Comparison of ENCODE assay signal across 8 mouse cellular contexts in the genomic region with DNA sequence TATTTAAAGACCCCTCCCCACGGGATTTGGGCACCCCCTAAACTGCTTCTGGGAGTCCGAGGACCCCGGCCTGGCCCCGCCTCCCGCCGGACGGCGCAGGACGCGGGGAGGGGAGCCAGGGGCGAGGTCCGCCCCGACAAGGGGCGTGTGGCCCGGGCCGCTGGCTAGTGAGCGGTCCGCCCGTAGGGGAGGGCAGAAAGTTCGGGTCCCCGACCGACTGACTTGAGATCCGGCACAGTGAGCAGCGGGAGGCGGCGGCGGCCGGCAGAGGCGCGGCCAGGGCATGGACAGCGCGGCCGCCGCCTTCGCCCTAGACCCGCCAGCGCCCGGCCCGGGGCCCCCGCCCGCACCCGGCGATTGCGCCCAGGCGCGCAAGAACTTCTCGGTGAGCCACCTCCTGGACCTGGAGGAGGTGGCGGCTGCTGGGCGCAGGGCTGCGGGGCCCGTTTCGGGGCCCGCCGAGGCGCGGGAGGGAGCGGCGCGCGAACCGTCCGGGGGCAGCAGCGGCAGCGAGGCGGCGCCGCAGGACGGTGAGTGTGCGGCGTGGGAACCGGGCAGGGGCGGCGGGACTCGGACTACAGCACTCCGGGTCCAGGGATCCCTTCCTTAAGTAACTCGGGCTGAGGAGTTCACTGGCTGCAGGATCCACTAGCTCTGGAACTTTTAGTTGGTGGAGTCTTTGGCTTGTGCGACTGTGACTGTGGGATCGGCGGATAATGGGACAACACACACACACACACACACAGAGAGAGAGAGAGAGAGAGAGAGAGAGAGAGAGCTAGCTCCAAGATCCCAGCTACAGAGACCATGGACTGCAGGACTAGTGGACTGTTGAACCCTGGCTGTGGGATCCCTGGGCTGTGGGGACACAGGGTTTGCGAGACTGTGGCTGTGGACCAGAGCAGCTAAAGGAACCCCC. TPM values are rescaled to one million over a fixed set of nuclear protein-coding genes. Genes with fewer than 3 reads are reported as not detected.
DNase-seq lines count a peak whose midpoint lies in the region; ATAC-seq and TF ChIP-seq lines count a peak whose summit lies in the region.

No protein-coding gene starts in this region.

- H3K9me3 ChIP-seq in forebrain, embryonic 10.5 days = no peaks in the 10 kb centered on the region
- no peaks in the 10 kb centered on the region for H3K9me3 ChIP-seq in intestine, postnatal 0 days (ENCODE audit: control insufficient read depth)
- H3K9me3 ChIP-seq in midbrain, embryonic 12.5 days = no peaks in the 10 kb centered on the region

- peak; percentile 41 for DNase-seq in ovary, postnatal 36 days (ENCODE audit: low spot score)
- no peak for DNase-seq in ovary, postnatal 10 days (ENCODE audit: low spot score)
- DNase-seq in forebrain, embryonic 10.5 days (ENCODE audit: extremely low spot score, low spot score) = no peak
- no peak for DNase-seq in cerebellum, postnatal 14 days
- no peak for DNase-seq in frontal cortex, adult 2 months (ENCODE audit: extremely low spot score in 1 of 2, low spot score in 1 of 2)
- DNase-seq in right cerebral cortex, adult 18-20 months = no peak

- H3K27me3 ChIP-seq in forebrain, embryonic 10.5 days (ENCODE audit: poor library complexity, severe bottlenecking) = peaks cover 50% of the 10 kb centered on the region
- peaks cover 47% of the 10 kb centered on the region for H3K27me3 ChIP-seq in intestine, postnatal 0 days (replicated peaks; ENCODE audit: control insufficient read depth, insufficient read depth, low read length)
- peaks cover 49% of the 10 kb centered on the region for H3K27me3 ChIP-seq in midbrain, embryonic 12.5 days

- H3K4me2 ChIP-seq in intestine, postnatal 0 days (replicated peaks; ENCODE audit: low read depth) = peak overlapping the region; percentile 75
- peak overlapping the region; percentile 79 for H3K4me2 ChIP-seq in midbrain, embryonic 12.5 days (replicated peaks)

- peak; percentile 37; the same call in 1 of the 2 replicates for ATAC-seq in intestine, postnatal 0 days
- no peak for ATAC-seq in midbrain, embryonic 12.5 days (ENCODE audit: low FRiP score, low read depth)

- under 1% methylated on average over 80 of the region's 80 CpGs for WGBS in forebrain, embryonic 10.5 days
- WGBS in intestine, postnatal 0 days = 3% methylated on average over 75 of the region's 80 CpGs
- under 1% methylated on average over 56 of the region's 80 CpGs for WGBS in midbrain, embryonic 12.5 days

- H3K36me3 ChIP-seq in forebrain, embryonic 10.5 days (replicated peaks) = no peaks in the 10 kb centered on the region
- H3K36me3 ChIP-seq in intestine, postnatal 0 days (ENCODE audit: control insufficient read depth, insufficient read depth) = no peaks in the 10 kb centered on the region
- no peaks in the 10 kb centered on the region for H3K36me3 ChIP-seq in midbrain, embryonic 12.5 days

- peak overlapping the region; percentile 34; the same call in 1 of the 2 replicates for H3K9ac ChIP-seq in intestine, postnatal 0 days (ENCODE audit: low read depth, low read length)
- peak overlapping the region; percentile 54 for H3K9ac ChIP-seq in midbrain, embryonic 12.5 days (replicated peaks)

- peak; percentile 35 for TF ChIP-seq CTCF in intestine, postnatal 0 days (IDR thresholded peaks at IDR 0.05; ENCODE audit: low read depth)

- peak overlapping the region; percentile 87 for H3K27ac ChIP-seq in forebrain, embryonic 10.5 days
- no peak overlapping the region for H3K27ac ChIP-seq in intestine, postnatal 0 days (ENCODE audit: low read depth, low read length)
- no peak overlapping the region for H3K27ac ChIP-seq in midbrain, embryonic 12.5 days (replicated peaks)

- peak overlapping the region; percentile 83 for H3K4me3 ChIP-seq in forebrain, embryonic 10.5 days
- peak overlapping the region; percentile 53 for H3K4me3 ChIP-seq in intestine, postnatal 0 days (ENCODE audit: low read depth, low read length)
- H3K4me3 ChIP-seq in midbrain, embryonic 12.5 days = peak overlapping the region; percentile 52

- peaks cover 43% of the 10 kb centered on the region for H3K4me1 ChIP-seq in forebrain, embryonic 10.5 days
- H3K4me1 ChIP-seq in intestine, postnatal 0 days (replicated peaks; ENCODE audit: control insufficient read depth, insufficient read depth, low read length) = no peaks in the 10 kb centered on the region
- H3K4me1 ChIP-seq in midbrain, embryonic 12.5 days = peaks cover 15% of the 10 kb centered on the region

RNA-seq across cellular contexts. Expression of gene Prrx2, which starts 10.6 kb away (rescaled TPM):
- 27.7 and 31.9 TPM in 2 replicates for polyA plus RNA-seq in forebrain, embryonic 10.5 days (2016; fragmentation: Nextera tagmentation; extraction: Ambion mirVana)
- 0.64 and 0.74 TPM in 2 replicates for polyA plus RNA-seq in intestine, postnatal 0 days (2015; fragmentation: Nextera tagmentation; extraction: Ambion mirVana)
- polyA plus RNA-seq in midbrain, embryonic 12.5 days (2016; fragmentation: Nextera tagmentation; extraction: Ambion mirVana) = 19.8 and 24.9 TPM in 2 replicates
- polyA plus RNA-seq in frontal cortex, adult 2 months (2012; rRNA removed) = 3.7 and 4.0 TPM in 2 replicates

RNA-seq across cellular contexts. Expression of gene Asb6, which starts 15.3 kb away (rescaled TPM):
- 47.5 and 51.2 TPM in 2 replicates for polyA plus RNA-seq in forebrain, embryonic 10.5 days (2016; fragmentation: Nextera tagmentation; extraction: Ambion mirVana)
- 12.9 and 13.0 TPM in 2 replicates for polyA plus RNA-seq in intestine, postnatal 0 days (2015; fragmentation: Nextera tagmentation; extraction: Ambion mirVana)
- 40.3 and 41.0 TPM in 2 replicates for polyA plus RNA-seq in midbrain, embryonic 12.5 days (2016; fragmentation: Nextera tagmentation; extraction: Ambion mirVana)
- polyA plus RNA-seq in frontal cortex, adult 2 months (2012; rRNA removed) = 41.2 and 45.1 TPM in 2 replicates

RNA-seq across cellular contexts. Expression of gene Ntmt1, which starts 37.8 kb away (rescaled TPM):
- 124 and 131 TPM in 2 replicates for polyA plus RNA-seq in forebrain, embryonic 10.5 days (2016; fragmentation: Nextera tagmentation; extraction: Ambion mirVana)
- polyA plus RNA-seq in intestine, postnatal 0 days (2015; fragmentation: Nextera tagmentation; extraction: Ambion mirVana) = 45.3 and 50.5 TPM in 2 replicates
- polyA plus RNA-seq in midbrain, embryonic 12.5 days (2016; fragmentation: Nextera tagmentation; extraction: Ambion mirVana) = 103 and 110 TPM in 2 replicates
- 40.5 and 48.8 TPM in 2 replicates for polyA plus RNA-seq in frontal cortex, adult 2 months (2012; rRNA removed)

RNA-seq across cellular contexts. Expression of gene 1700001O22Rik, which starts 42.0 kb away (rescaled TPM):
- polyA plus RNA-seq in forebrain, embryonic 10.5 days (2016; fragmentation: Nextera tagmentation; extraction: Ambion mirVana) = 3.3 and 4.8 TPM in 2 replicates
- polyA plus RNA-seq in intestine, postnatal 0 days (2015; fragmentation: Nextera tagmentation; extraction: Ambion mirVana) = 0.58 and 0.60 TPM in 2 replicates
- 2.4 and 2.6 TPM in 2 replicates for polyA plus RNA-seq in midbrain, embryonic 12.5 days (2016; fragmentation: Nextera tagmentation; extraction: Ambion mirVana)
- 10.8 and 12.3 TPM in 2 replicates for polyA plus RNA-seq in frontal cortex, adult 2 months (2012; rRNA removed)
